Mouse (Mus musculus): Measurements from ENCODE around the gene Lsm14a. TPM values are rescaled to one million over a fixed set of nuclear protein-coding genes. Genes with fewer than 3 reads are reported as not detected.
A peak's percentile ranks its signal among the peaks of the same experiment; 100 is the strongest.

The Lsm14a gene
- polyA plus RNA-seq, 1 experiment, result 90.8 TPM

DNA sequence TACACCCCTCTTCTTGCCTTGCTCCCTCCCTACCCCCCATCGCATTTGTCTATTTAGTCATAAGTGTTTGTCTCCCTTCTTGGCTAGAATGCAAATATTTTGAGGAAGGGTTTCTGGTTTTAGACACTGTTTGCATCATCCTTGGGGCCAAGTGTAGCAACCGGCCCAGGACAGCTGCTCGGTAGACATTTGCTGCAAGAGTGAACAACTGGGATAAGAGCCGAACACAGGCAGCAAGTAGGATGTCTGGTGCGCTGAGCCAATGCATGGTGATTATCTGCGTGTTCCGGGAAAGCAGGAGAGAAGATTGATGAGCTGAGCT lies 2.3 kb downstream of the Lsm14a start:
- peaks cover 10% of the 10 kb centered on the region for H3K4me1 ChIP-seq (replicated peaks; ENCODE audit: control insufficient read depth, insufficient read depth, low read length)
- no peak for DNase-seq
- no peak overlapping the region for H3K4me3 ChIP-seq (ENCODE audit: control insufficient read depth, insufficient read depth, low read length)
- H3K36me3 ChIP-seq (ENCODE audit: control insufficient read depth, insufficient read depth, low read length), result 0 out of 2 replicates have a peak, but pooled peaks cover 4% of the 10 kb centered on the region
- TF ChIP-seq POLR2A (IDR thresholded peaks at IDR 0.05; ENCODE audit: control insufficient read depth, extremely low read depth, insufficient read depth, low read length, poor library complexity), result no peak
- no peak for TF ChIP-seq CTCF (IDR thresholded peaks at IDR 0.05; ENCODE audit: borderline replicate concordance, control insufficient read depth, extremely low read depth, insufficient read depth, low read length, poor library complexity)
- no peaks in the 10 kb centered on the region for H3K27me3 ChIP-seq (ENCODE audit: control insufficient read depth, insufficient read depth, low read length)
- no peak overlapping the region for H3K27ac ChIP-seq (ENCODE audit: control insufficient read depth, insufficient read depth, low read length)
- 90% methylated on average over 7 of the region's 7 CpGs for WGBS

DNA sequence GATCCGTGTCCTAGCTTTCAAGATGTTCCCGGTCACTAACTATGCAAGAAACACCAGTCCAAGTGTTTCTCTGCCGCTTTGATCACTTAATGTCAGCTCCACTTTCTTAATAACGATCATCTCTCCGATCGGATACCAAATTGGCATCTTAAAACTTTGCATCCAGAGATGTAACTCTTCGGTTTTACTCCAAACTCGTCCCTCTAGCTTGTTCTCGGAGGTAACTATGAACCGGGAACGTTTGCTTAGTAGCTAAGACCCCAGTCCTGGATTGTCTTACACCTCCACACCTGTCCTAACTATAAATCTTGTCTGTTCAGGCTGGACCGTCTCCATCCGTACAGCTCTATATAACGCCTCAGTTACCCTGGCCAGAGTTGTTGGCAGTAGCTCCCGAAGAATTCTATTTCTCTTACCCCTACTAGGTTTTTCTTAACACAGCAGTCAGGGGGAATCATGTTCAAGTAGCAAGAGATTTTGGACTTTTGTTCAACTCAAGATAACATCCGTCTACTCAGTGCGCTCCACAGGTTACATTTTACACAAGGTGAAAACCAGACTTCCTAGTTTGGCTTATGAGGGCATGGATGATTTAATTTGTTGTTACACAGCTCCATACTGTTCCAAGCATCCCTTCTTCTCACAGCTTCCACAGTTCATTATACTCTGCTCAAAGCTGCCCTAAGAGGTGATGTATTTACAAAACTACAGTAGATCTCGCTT lies 2.8 kb downstream of the Lsm14a start:
- Histone ChIP-seq H3K27ac (ENCODE audit: control insufficient read depth, insufficient read depth, low read length) (peak overlapping the region; percentile 75), H3K4me1 (replicated peaks; ENCODE audit: control insufficient read depth, insufficient read depth, low read length) (peaks cover 10% of the 10 kb centered on the region), H3K4me3 (ENCODE audit: control insufficient read depth, insufficient read depth, low read length) (peak overlapping the region; percentile 60), H3K27me3 (ENCODE audit: control insufficient read depth, insufficient read depth, low read length) (no peaks in the 10 kb centered on the region), H3K36me3 (ENCODE audit: control insufficient read depth, insufficient read depth, low read length) (0 out of 2 replicates have a peak, but pooled peaks cover 4% of the 10 kb centered on the region)
- 12% methylated on average over 18 of the region's 18 CpGs for WGBS
- peak; percentile 14 for DNase-seq
- no peak for TF ChIP-seq CTCF (IDR thresholded peaks at IDR 0.05; ENCODE audit: borderline replicate concordance, control insufficient read depth, extremely low read depth, insufficient read depth, low read length, poor library complexity)
- no peak for TF ChIP-seq POLR2A (IDR thresholded peaks at IDR 0.05; ENCODE audit: control insufficient read depth, extremely low read depth, insufficient read depth, low read length, poor library complexity)

DNA sequence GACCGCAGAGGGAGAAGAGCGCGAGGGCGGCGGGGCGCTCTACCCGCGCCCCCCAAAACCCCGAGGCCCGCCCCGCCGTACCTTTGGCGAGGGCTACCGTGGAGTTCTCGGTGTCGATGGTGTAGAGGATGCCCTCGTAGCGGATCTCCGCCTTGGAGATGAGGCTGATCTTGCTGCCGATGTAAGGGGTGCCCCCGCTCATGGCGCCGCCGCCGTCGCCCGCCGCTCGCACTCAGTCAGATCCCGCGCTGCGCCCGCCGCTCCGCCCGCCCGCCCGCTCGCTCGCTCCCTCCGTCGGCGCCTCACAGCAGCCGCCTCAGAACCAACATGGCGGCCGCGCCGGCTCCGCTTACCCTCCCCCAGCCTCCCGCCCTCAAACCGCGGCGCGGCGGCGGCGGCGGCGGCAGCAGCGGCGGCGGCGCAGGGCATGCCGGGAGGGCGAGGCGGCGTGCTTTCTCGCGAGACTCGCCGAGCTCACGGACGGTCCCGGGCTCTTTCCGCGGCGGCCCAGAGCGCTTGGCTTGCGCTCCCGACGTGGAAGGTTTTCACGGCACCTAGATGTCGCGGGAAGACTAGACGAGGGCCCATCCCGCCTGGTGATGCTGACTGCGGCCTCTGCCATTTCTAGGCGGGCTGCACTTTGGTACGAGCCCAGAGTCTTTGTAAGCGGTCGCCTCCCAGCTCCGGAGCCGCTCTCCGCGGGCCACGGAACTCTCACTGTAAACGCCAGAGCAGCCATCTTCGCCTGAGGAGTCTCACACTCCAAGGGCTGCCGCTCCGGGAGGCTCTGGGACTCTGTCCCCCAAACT lies 3.6 kb downstream of the Lsm14a start:
- Histone ChIP-seq H3K27ac (ENCODE audit: control insufficient read depth, insufficient read depth, low read length) (peak overlapping the region; percentile 98), H3K4me1 (replicated peaks; ENCODE audit: control insufficient read depth, insufficient read depth, low read length) (peaks cover 10% of the 10 kb centered on the region), H3K4me3 (ENCODE audit: control insufficient read depth, insufficient read depth, low read length) (peak overlapping the region; percentile 60), H3K27me3 (ENCODE audit: control insufficient read depth, insufficient read depth, low read length) (no peaks in the 10 kb centered on the region), H3K36me3 (ENCODE audit: control insufficient read depth, insufficient read depth, low read length) (0 out of 2 replicates have a peak, but pooled peaks cover 4% of the 10 kb centered on the region)
- under 1% methylated on average over 79 of the region's 100 CpGs for WGBS
- peak; percentile 92 for DNase-seq
- TF ChIP-seq POLR2A (IDR thresholded peaks at IDR 0.05; ENCODE audit: control insufficient read depth, extremely low read depth, insufficient read depth, low read length, poor library complexity) (peak; percentile 100), CTCF (IDR thresholded peaks at IDR 0.05; ENCODE audit: borderline replicate concordance, control insufficient read depth, extremely low read depth, insufficient read depth, low read length, poor library complexity) (no peak)

DNA sequence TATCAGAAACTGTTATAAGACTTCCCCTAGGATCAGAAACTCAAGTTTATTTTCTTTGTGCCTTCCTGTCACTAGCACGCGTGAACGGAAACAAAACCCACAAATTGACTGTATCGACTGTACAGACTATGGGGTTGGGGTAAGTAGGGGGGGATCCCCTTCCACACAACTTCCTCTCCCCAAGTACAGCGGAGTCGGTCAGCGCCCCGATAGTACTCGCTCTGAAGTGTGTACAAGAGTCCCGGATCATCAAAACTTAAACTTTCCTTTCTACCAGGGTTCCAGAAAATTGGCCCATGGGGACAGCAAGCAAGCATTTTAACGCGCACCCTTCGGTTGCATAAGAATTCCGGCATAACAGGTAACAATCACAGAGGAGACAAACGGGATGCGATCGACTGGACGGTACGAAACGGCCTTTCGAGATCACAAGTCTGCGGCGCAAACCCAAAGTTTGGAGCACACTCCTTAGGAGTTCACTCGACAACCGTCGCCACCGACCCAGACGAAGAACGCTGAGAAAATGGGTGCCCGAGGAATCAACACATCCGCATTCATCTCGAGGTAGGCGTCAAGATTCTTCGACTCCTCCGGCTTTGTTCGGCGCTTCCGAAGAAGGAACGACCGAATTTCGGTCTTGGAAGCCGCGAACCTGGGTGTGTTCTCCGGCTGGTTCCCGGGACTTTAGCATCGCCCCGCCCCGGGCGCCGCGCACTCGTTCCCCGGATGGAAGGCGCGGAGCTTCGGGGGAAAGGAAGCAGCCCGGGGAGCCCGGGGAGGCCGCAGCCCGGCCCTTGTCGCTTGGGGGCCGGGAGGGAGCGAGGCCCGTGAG lies 4.5 kb downstream of the Lsm14a start:
- no peak for TF ChIP-seq CTCF (IDR thresholded peaks at IDR 0.05; ENCODE audit: borderline replicate concordance, control insufficient read depth, extremely low read depth, insufficient read depth, low read length, poor library complexity)
- peak; percentile 55; the same call in 1 of the 2 replicates for TF ChIP-seq POLR2A (IDR thresholded peaks at IDR 0.05; ENCODE audit: control insufficient read depth, extremely low read depth, insufficient read depth, low read length, poor library complexity)
- DNase-seq, result peak; percentile 71
- H3K4me1 ChIP-seq (replicated peaks; ENCODE audit: control insufficient read depth, insufficient read depth, low read length), result peaks cover 13% of the 10 kb centered on the region
- under 1% methylated on average over 64 of the region's 64 CpGs for WGBS
- H3K27ac ChIP-seq (ENCODE audit: control insufficient read depth, insufficient read depth, low read length), result peak overlapping the region; percentile 98
- no peaks in the 10 kb centered on the region for H3K27me3 ChIP-seq (ENCODE audit: control insufficient read depth, insufficient read depth, low read length)
- H3K36me3 ChIP-seq (ENCODE audit: control insufficient read depth, insufficient read depth, low read length), result 0 out of 2 replicates have a peak, but pooled peaks cover 4% of the 10 kb centered on the region
- H3K4me3 ChIP-seq (ENCODE audit: control insufficient read depth, insufficient read depth, low read length), result peak overlapping the region; percentile 60

DNA sequence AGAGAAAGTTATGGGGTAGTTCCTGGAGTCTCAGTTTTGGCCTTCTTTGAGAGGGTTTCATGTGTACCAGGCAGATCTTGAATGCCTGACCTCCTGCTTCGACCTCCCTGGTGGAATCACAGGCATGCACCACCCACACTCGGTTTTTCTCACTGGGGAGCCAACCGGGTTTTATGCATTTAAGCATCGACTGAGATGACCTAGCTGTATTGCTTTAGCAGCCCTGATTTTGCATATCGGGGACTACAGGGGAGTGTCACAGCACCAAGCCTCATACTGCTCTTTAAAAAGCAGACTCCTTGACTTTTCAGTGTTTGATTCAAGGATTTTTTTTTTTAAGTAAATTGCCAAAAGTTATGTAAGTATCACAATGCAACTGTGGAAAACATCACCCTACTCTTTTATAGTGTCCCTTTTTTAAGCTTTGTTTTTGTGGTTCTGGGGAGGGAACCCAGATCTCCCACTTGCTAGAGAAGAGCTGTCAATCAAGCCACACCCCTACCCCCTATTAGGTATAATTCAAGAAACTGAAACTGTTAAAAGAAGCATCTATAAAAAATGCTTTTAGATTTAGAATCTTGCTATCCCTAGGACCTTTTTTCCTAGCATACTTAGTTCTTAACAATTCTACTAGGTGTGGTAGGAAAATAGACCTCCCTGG lies 5.2 kb downstream of the Lsm14a start:
- H3K36me3 ChIP-seq (ENCODE audit: control insufficient read depth, insufficient read depth, low read length), result 0 out of 2 replicates have a peak, but pooled peaks cover 4% of the 10 kb centered on the region
- peak overlapping the region; percentile 59 for H3K27ac ChIP-seq (ENCODE audit: control insufficient read depth, insufficient read depth, low read length)
- TF ChIP-seq CTCF (IDR thresholded peaks at IDR 0.05; ENCODE audit: borderline replicate concordance, control insufficient read depth, extremely low read depth, insufficient read depth, low read length, poor library complexity) (no peak), POLR2A (IDR thresholded peaks at IDR 0.05; ENCODE audit: control insufficient read depth, extremely low read depth, insufficient read depth, low read length, poor library complexity) (no peak)
- H3K27me3 ChIP-seq (ENCODE audit: control insufficient read depth, insufficient read depth, low read length), result no peaks in the 10 kb centered on the region
- WGBS, result 10% methylated on average over 5 of the region's 5 CpGs
- peak; percentile 9 for DNase-seq
- peaks cover 16% of the 10 kb centered on the region for H3K4me1 ChIP-seq (replicated peaks; ENCODE audit: control insufficient read depth, insufficient read depth, low read length)
- H3K4me3 ChIP-seq (ENCODE audit: control insufficient read depth, insufficient read depth, low read length), result peak overlapping the region; percentile 23
